Mouse (Mus musculus) small intestine, adult 2 months (tissue): ENCODE measurements around the gene Pappa. TPM values are rescaled to one million over a fixed set of nuclear protein-coding genes. Genes with fewer than 3 reads are reported as not detected.

Experiments used
- H3K27ac ChIP-seq: fragments of 200-500 bp; 2 replicates; pipeline ENCODE4 v1.5.1; 2012; ENCODE audit warnings: low read depth, low read length, control low read depth, inconsistent platforms; ENCODE audit not compliant: insufficient read depth
- H3K27me3 ChIP-seq: fragments of 200-500 bp; 2 replicates; pipeline ENCODE4 v1.6.1; 2012; ENCODE audit warnings: mild to moderate bottlenecking, moderate library complexity, low read length, inconsistent platforms; ENCODE audit not compliant: control insufficient read depth, insufficient read depth
- H3K36me3 ChIP-seq: fragments of 200-500 bp; 2 replicates; pipeline ENCODE4 v1.6.1; 2012; ENCODE audit warnings: mild to moderate bottlenecking, low read length, control low read depth, inconsistent platforms; ENCODE audit not compliant: control insufficient read depth, insufficient read depth
- H3K4me1 ChIP-seq: fragments of 200-500 bp; 2 replicates; pipeline ENCODE4 v1.6.1; 2012; ENCODE audit warnings: low read length, inconsistent platforms, mixed read lengths; ENCODE audit not compliant: control insufficient read depth, insufficient read depth, insufficient read length
- H3K4me3 ChIP-seq: fragments of 200-500 bp; 2 replicates; pipeline ENCODE4 v1.5.1; 2012; ENCODE audit warnings: low read depth, mild to moderate bottlenecking, control low read depth, inconsistent platforms, low read length, moderate library complexity
- CTCF ChIP-seq: fragments of 200-500 bp; IDR thresholded peaks from 2 replicates; pipeline ENCODE4 v1.5.1; 2012; ENCODE audit warnings: low read depth, mild to moderate bottlenecking, control low read depth, inconsistent platforms, low read length, moderate library complexity, mixed read lengths; ENCODE audit not compliant: insufficient replicate concordance, insufficient read length; ENCODE audit errors: extremely low read depth
- POLR2A ChIP-seq: fragments of 200-500 bp; IDR thresholded peaks from 2 replicates; pipeline ENCODE4 v1.6.1; 2012; ENCODE audit warnings: low read depth, mild to moderate bottlenecking, control low read depth, inconsistent platforms, low read length, moderate library complexity
- WGBS: fragments of 180-500 bp; shearing (Covaris S2); methylation state at CpG from one replicate; pipeline ENCODE4 v1.1.7; 2018; 5-methylcytosine and 5-hydroxymethylcytosine counted together
- polyA plus RNA-seq: library from polyadenylated mRNA; depleted of rRNA; stranded (reverse); fragments of >200 nt; gene quantifications from 2 replicates; pipeline ENCODE4 v1.2.3, GENCODE M21; 2012

Pappa gene
- polyA plus RNA-seq, 1 experiment: 0.53 TPM

DNA sequence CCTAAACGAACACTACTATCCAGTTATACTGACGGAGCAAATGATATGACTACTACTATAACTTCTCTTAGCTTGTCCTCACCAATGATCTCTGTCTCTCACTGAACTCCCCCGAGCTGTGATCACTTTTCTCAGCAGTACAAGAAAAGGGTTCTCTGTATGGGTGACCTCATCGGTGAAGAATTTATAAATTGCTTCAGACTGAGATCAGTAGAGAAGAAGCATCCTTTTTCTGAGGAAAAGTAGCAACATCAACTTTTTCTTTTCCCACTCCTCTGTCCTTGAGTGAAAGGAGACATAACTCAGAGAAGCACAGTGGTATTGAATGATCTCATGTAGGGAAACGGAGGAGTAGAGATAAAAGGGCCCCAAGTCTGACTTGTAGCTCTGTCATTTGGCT, 79.7 kb downstream of the Pappa start:
- no peak overlapping the region for H3K27ac ChIP-seq
- H3K4me3 ChIP-seq: no peak overlapping the region
- WGBS: 70% methylated on average over 5 of the region's 5 CpGs
- no peaks in the 10 kb centered on the region for H3K27me3 ChIP-seq
- TF ChIP-seq POLR2A (no peak), CTCF (no peak)
- H3K36me3 ChIP-seq: no peaks in the 10 kb centered on the region
- H3K4me1 ChIP-seq: no peaks in the 10 kb centered on the region

DNA sequence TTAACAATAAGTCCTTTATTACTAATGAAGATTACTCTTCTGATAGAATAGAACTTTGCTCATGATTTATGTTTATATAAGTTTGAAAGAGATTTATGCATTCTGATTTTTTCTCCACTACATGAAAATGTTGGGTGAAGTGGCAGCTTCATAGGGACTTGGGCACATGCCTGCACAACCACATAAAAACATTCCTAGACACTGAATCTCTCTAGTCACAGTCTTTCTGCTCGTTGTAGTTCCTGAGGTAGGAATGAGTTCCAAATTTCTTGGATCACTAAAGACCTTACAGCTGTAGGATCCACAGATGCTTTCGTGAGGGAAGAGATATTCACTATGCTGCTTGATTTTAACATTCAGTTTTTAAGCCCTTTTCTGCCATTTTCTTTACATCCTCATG, 81.5 kb downstream of the Pappa start:
- no peaks in the 10 kb centered on the region for H3K4me1 ChIP-seq
- no peaks in the 10 kb centered on the region for H3K27me3 ChIP-seq
- no peak overlapping the region for H3K27ac ChIP-seq
- TF ChIP-seq POLR2A: no peak
- no peak for TF ChIP-seq CTCF
- no peak overlapping the region for H3K4me3 ChIP-seq
- H3K36me3 ChIP-seq: no peaks in the 10 kb centered on the region
- 51% methylated on average over 2 of the region's 2 CpGs for WGBS

DNA sequence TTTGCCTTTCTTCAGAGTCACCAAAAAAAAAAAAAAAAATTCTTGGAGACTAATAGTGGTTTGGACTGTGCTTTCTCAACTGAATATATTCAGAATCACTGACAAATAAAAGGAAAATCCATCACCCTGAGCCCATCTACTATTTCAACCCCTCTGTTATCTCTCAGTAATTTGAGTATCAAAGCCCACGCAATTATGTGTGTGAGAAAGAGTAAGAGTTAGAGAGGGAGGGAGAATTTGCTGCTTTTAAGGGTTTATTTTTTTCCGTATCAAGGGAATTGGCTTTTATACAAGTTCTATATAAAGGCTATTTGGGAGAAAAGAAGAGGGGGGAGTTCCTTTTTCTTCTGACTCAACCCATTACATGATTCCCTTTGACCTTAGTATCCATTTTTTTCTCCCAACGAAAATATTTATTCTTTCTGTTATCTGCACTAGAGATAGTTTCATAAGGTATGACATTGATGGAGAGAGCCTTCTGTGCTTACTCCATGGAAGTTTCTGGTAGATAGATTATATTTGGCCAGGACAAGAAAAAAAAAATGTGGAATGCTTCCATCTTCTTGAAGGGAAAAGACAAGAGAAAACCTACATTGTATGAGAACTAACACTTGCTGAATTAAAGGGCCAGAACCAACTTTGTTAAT, 85.5 kb downstream of the Pappa start:
- Histone ChIP-seq H3K27ac (no peak overlapping the region), H3K4me3 (no peak overlapping the region), H3K27me3 (no peaks in the 10 kb centered on the region), H3K36me3 (no peaks in the 10 kb centered on the region), H3K4me1 (no peaks in the 10 kb centered on the region)
- WGBS: 61% methylated on average over 3 of the region's 3 CpGs
- TF ChIP-seq POLR2A (no peak), CTCF (no peak)

DNA sequence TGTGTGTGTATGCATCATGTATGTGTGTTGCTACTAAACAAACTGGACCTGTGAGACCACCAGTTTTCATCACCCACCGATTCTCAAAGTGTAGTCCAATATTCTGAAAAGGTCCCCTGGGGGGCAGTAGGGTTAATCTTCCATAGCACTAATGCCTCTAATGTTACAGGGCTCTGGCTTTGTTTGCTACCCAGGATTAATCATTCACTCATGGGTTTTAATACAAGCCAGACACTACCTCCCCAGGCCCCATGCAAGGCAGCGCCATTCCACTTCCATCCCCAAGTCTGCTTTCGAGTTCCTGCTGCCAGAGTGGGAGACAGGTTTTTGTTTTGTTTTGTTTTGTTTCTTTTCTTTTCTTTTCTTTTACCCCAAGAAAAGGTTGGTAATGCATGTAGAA, 92.7 kb downstream of the Pappa start:
- Histone ChIP-seq H3K36me3 (no peaks in the 10 kb centered on the region), H3K4me3 (no peak overlapping the region), H3K4me1 (no peaks in the 10 kb centered on the region), H3K27me3 (no peaks in the 10 kb centered on the region), H3K27ac (no peak overlapping the region)
- 31% methylated on average over 3 of the region's 3 CpGs for WGBS
- TF ChIP-seq POLR2A (no peak), CTCF (no peak)

DNA sequence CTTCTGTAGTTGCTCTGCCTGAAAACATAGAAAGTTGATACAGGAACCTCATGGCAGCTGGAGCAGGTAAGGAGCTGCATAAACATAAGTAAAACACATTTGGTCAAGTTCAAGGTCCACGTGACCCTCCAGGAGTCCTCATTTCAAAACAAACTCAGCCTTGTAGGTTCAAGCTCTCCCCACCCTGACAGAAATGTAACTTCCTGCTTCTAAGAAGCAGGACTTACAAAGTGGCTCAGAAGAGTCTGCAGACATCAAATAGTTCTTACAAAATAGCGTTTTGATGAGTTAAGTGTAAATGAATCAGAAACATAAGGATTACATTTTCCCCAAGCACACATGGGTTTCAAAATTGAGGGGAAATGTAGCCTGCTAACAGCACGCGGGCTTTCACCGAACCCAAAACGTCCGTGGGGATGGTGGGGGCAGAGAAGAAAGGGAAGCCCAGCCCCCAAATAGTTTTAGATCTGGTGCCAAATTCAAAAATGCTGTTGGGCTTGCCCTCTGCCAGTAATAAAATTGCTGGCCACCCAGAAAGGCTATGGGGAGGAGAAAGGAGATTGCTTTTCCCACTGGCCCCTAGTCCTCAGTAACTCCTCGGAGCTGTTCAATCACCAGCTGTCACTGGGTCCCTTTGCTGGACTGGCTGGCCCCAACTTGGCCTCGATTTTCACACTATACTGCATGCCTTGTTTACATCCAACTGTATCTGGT, 93.8 kb downstream of the Pappa start:
- H3K27ac ChIP-seq: no peak overlapping the region
- no peaks in the 10 kb centered on the region for H3K27me3 ChIP-seq
- TF ChIP-seq CTCF (no peak), POLR2A (no peak)
- no peak overlapping the region for H3K4me3 ChIP-seq
- no peaks in the 10 kb centered on the region for H3K4me1 ChIP-seq
- no peaks in the 10 kb centered on the region for H3K36me3 ChIP-seq
- whole genome bisulfite sequencing: 57% methylated on average over 9 of the region's 9 CpGs

DNA sequence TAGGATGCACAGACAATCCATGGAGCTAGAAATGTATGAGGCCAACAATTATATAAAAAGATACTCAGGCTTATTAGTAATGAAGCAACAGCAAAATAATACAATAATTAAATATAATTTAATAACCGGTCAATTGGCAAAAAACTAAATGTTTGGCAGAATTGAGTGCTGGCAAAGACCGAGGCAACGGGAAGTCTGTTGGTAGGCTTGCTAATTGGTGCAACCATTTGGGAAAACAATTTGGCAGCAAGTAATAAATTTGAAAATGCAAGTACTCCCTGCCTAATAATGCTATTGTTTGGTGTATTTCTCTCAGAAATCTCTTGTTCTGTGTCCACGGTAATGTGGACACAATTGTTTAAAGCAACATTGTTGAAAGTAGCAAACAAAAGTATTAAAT, 99.9 kb downstream of the Pappa start:
- 90% methylated on average over 4 of the region's 4 CpGs for WGBS
- TF ChIP-seq POLR2A: no peak
- Histone ChIP-seq H3K27ac (no peak overlapping the region), H3K4me1 (no peaks in the 10 kb centered on the region), H3K4me3 (no peak overlapping the region), H3K36me3 (no peaks in the 10 kb centered on the region), H3K27me3 (no peaks in the 10 kb centered on the region)

DNA sequence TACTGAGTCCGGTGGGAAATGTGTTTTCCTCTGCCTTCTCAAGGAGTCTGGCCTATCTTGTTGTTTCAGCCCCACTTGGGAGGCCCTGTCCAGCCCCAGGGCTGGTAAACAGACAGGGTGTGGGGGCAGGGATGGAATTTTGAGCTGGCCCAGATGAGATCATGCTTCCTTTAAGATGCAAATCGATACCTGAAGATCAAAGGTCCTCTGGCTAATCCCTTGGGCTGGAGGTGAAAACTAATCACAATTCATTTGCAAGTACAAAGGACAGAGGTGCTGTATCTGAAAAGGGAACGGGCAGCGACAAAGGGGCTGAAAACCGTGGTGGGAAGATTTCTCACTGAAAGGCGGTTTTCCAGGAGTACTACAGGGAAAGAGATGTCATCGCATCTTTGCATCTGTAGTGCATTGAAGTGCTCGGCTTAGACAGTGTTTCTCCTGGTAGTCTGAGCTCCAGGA, 114.6 kb downstream of the Pappa start:
- Histone ChIP-seq H3K36me3 (no peaks in the 10 kb centered on the region), H3K4me3 (no peak overlapping the region), H3K4me1 (no peaks in the 10 kb centered on the region), H3K27me3 (no peaks in the 10 kb centered on the region), H3K27ac (no peak overlapping the region)
- WGBS: 25% methylated on average over 8 of the region's 8 CpGs
- TF ChIP-seq POLR2A (no peak), CTCF (no peak)
